Mouse (Mus musculus): ENCODE data around the gene Zfand6.
A peak's percentile ranks its signal among the peaks of the same experiment; 100 is the strongest.

Zfand6 gene

DNA sequence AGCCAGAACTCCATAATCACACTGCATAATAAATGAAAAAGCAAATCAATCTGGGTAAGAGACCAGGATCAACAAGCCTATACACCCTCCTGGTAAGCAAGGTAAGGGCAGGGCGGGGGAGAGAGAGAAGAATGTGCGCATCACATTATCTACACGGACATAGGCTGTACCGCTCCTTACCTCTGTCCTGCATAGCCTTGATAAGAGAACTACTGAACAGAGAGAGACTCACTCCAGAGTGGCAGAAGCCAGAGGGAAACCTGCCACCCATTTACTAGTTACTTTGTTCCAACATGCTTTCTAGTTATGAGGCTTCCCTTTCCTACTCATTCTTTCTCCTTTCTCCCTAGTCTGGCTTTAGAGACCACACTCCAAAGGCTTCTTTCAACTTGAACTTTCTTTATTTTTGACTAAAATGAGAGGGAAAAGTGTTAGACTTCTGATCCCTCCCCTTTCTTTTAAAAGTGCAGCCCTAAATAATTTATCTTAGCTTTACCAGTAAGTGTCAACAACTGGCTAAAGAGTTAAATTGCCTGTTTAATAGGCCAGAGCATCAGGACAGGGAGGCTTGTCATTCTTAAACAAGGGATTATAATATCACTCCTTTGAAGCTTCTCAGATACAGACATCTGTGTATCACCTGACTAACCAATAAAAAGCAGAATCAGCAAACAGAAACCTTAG, 38.3 kb downstream of the Zfand6 start:
- DNase-seq (ENCODE audit: low spot score) = no peak

GRCm38 (mm10) chr7:84649016-84649415, 40.7 kb downstream of the Zfand6 start:
- DNase-seq (ENCODE audit: low spot score) = no peak

GRCm38 (mm10) chr7:84646256-84646655, 43.5 kb downstream of the Zfand6 start:
- no peak for DNase-seq (ENCODE audit: low spot score)

- DNase-seq (ENCODE audit: low spot score) = no peak
Measured at GRCm38 (mm10) chr7:84643270-84643998, 46.3 kb downstream of the Zfand6 start.

DNA sequence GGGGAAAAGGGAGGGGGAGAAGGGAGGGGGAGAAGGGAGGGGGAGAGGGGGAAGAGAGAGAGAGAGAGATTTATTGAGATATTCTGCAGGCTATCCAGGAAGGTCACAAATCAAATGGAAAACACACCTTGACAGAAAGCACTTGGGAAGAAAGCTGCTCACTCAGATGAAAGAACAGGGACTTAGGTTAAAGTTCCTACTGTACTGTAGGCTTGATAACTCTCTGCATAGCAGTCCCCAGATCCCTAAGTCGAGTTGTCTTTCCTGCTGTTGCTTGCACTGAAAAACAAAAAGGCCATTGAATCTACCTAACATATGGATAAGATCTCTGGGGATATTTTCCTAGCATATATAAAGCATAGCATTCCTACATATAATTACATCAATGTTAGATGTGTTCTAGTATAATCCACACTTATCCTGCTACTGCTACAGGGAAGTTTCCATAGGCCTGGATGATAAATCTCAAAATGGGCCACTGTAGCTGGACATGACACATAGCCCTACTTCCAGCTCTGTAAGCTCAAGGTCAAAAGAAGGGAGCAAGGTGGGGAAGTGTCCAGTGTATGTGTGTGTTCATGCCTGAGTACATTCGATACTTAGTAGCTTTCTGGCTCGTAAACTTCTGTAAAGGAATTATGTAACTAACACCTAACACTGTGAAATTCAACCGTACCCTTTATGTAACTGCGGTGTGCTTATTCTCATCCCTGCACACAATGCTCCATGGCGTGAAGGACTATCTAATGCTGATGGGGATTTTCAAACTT, 47.4 kb downstream of the Zfand6 start:
- DNase-seq (ENCODE audit: low spot score) = no peak

GRCm38 (mm10) chr7:84636939-84637338, 52.8 kb downstream of the Zfand6 start:
- DNase-seq (ENCODE audit: low spot score) = no peak

DNA sequence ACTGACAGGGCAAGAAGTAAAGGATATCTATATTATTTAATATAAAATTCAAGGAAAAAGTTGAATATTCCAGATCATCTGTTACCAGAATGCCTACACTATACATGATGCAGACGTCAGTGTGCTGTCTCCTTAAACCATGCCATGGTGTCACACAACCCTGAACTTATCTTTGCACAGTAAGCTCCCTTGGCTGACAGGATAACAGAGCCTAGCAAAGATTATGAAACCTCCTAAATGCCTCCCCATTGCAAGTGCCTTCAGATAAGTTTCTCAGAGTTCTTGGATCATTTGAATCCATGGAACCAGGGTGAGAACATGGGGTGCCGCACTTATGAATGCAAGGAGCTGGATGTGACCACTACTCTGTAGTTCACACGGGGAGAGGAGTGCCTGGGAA, 57.9 kb downstream of the Zfand6 start:
- DNase-seq (ENCODE audit: low spot score) = no peak

- DNase-seq (ENCODE audit: low spot score) = no peak
Measured at GRCm38 (mm10) chr7:84623718-84624117, 66.0 kb downstream of the Zfand6 start.

- no peak for DNase-seq (ENCODE audit: low spot score)
Measured at GRCm38 (mm10) chr7:84620956-84621355, 68.8 kb downstream of the Zfand6 start.

DNA sequence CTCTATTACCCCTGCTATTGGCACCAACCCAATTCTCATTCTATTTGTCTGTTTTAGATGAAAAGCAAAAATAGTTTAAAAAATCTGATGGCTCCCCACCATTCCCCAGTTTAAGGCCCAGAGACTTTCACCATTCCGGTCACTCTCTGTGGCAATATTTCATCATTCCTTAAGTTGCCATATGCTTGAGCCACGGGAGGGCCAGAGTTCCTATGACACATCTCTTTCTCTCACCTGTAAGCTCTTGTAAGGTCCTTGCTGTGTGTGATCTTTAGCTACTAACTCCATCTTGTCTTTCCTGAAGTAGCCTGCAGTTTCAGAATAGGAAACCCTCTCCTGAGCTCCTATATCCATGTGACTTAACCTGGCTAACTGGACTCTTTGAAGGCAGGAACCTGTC, 70.8 kb downstream of the Zfand6 start:
- DNase-seq (ENCODE audit: low spot score) = no peak

- no peak for DNase-seq (ENCODE audit: low spot score)
Measured at GRCm38 (mm10) chr7:84612445-84612844, 77.3 kb downstream of the Zfand6 start.

DNA sequence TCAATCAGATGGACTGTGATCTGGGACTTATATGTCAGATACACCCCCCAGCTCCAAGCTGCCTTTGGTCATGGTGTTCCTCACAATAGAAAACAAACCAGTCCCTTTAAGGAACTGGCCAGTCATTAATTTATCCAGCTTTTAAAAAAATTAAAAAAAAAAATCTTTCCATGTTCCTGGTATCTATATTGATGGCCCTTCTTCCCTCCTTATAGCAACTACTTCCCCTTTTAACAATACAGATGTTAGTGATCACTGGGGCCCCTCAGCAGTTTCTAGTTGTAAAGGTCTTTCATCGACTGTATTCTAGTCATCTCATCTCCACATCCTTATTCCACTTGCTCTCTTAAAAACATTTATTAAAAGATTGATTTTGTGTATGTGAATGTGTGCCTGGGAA, 78.2 kb downstream of the Zfand6 start:
- no peak for DNase-seq (ENCODE audit: low spot score)

DNA sequence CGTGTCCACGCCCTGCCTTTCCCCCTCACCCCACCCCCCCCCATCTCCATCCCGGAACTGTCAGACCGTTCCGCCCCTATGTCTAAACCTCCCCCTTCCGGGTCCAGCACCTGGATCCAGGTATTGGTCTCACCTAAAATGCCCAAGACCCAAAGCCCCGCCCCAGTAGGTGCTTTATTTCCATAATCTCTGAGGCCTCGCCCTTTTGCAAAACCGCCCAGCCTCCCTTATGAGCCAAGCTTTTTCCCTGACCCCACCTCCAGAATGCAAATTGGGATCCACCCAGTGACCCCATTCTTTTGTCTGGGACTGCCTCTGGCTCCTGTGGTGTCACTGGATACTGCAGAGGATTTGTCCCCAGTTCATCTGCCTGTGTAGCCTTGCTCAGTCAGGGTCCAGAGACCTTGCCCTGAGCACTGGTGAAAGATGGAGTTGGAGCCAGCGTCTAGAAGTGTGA, 83.4 kb downstream of the Zfand6 start, which contains the start of gene Fah:
Gene Fah, minus strand, starts transcription at position 430 of the 457 bp plus-strand sequence.
- peak; percentile 44 for DNase-seq (ENCODE audit: low spot score)

- peak; percentile 83 for DNase-seq (ENCODE audit: low spot score)
Measured at GRCm38 (mm10) chr7:84605704-84606292, 84.0 kb downstream of the Zfand6 start.

DNA sequence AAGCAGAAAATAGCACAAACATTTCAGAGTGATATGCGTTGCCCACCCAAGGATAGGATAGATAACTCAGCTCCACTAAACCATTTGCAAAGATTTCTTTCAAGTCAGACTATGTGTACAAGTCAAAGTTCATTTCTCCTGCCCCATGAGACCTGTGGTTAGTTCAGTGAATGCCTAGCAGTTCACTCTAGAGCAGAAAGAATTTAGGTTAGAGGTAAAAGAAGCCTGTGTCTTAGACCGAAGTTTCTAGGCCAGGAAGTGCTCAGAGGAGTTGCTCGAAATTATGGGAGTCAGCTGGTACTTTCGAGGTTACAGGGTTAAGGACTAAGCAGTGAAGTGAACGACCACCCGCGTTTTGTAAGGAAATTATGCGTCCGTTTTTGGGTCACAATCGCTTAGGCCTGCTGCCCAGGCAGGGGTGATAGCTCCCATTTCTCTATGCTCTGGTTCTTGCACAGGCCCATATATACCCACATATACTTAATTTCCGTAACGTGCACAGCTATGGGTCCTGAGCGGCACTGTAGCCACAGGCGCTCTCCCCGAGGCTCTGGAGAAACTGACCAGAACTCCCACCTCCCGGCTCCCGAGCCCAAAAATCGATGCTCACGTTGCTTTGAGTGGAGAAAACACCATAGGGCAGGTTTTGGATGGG, 84.6 kb downstream of the Zfand6 start:
- no peak for DNase-seq (ENCODE audit: low spot score)

DNA sequence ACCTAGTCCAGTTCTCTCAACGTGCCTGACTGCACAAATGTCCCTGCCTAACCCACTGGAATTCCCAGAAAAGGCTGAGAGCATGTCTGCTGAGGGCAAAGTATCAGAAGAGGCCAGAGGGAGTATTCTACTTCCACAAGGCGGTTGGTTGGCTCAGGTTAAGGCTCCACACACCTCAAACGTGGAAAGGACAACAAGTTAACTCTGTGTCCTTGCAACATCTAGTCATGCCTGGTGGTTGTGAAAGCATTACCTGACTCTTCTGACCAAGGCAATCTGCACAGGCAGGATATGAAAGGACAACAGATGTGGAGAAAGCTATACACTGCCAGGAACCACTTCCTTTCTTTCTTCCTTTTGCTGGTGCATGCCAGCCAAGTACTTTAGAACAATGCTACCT, 85.3 kb downstream of the Zfand6 start:
- DNase-seq (ENCODE audit: low spot score) = no peak

GRCm38 (mm10) chr7:84601331-84601730, 88.4 kb downstream of the Zfand6 start:
- no peak for DNase-seq (ENCODE audit: low spot score)

GRCm38 (mm10) chr7:84600631-84601030, 89.1 kb downstream of the Zfand6 start:
- DNase-seq (ENCODE audit: low spot score) = no peak

GRCm38 (mm10) chr7:84596633-84597032, 93.1 kb downstream of the Zfand6 start:
- no peak for DNase-seq (ENCODE audit: low spot score)

- DNase-seq (ENCODE audit: low spot score) = no peak
Measured at GRCm38 (mm10) chr7:84596002-84596401, 93.8 kb downstream of the Zfand6 start.

GRCm38 (mm10) chr7:84594917-84595303, 94.8 kb downstream of the Zfand6 start:
- DNase-seq (ENCODE audit: low spot score) = no peak

Measured in ovary, postnatal 36 days (tissue).